Mouse (Mus musculus) CD8-positive naive resting alpha-beta T cell, adult 2 months (primary cell): Measurements from ENCODE around the gene Luzp2.
"Not testable (repeated sequence)": the region's sequence is repeated elsewhere in the genome, so short reads cannot be mapped to it uniquely, and the experiment has no call there.

Source experiments
- DNase-seq, 2 experiments: peaks; one replicate each; pipeline ENCODE4 v3.0.0; 2022; ENCODE audit warnings: low read depth in 2 of 2, low spot score in 2 of 2

The Luzp2 gene

DNA sequence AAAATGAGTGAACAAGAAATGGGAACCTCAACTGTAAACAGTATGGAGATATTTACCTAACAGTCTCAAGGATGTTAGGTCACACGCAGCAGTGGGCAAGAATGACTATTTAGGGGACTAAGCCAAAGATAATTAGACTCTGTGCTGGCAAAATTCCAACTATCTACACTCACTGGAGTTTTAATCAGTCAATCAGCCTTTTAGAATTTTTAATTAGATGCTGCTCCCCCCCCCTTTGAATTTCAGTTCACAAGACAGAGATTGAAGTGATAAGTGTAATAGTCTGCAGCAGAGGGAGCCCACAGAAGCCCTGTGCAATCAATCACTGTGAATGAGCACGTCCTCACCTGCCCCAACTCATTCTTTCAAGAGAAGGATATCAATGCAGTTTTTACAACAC lies 165.1 kb downstream of the Luzp2 start:
- no peak for DNase-seq

DNA sequence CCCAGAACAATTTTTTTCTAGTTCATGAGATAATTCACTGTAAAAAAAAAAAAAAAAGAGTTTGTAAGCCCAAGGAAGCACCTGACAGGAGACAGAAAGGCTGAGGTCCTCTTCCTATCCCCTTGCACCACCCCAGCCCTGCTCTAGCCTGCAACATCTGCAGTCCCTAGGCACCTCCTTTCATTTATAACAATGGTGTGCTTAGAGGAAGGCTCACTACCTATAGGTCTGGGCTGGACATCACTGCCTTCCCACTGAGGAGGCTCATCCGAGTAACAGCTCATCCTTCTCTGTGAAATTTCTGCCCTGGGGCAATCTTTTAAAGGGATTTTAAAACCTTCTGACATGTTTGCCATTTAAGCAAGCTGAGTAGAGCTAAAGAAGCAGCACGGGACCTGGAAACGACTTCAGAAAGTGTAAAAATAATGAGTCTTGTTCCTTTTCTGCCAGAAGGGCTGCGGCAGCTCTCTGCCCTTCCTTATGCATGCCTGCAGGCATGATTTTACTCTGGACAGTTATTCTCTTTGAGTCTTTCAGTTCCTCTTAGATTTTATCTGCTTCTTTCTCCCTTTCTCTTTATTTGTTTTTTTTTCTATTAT lies 174.0 kb downstream of the Luzp2 start:
- DNase-seq, result no peak

GRCm38 (mm10) chr7:55133850-55134249 lies 298.6 kb downstream of the Luzp2 start:
- not testable (repeated sequence) for DNase-seq

DNA sequence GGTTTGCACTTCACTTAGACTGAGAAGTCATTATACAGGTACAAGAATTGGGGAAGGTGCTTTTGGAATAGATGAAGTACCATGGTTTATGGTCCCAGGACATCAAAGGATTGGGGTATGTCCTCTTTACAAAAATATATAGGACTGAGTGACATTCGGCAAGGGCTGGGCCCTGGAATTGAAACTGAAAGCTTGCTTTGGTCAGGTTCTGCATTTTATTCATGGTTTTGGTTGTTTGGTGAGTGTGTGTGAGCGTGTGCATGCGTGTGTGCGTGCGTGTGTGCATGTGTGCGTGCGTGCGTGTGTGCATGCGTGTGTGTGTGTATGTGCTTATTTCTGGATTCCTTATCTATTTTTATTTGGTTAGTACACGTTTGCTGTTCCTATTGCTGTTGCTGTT lies 353.6 kb downstream of the Luzp2 start:
- DNase-seq, result no peak

GRCm38 (mm10) chr7:55189496-55189895 lies 354.2 kb downstream of the Luzp2 start:
- DNase-seq, result no peak

- DNase-seq, result no peak
Observed at GRCm38 (mm10) chr7:55190655-55191054, 355.4 kb downstream of the Luzp2 start.

GRCm38 (mm10) chr7:55198806-55199205 lies 363.5 kb downstream of the Luzp2 start:
- no peak for DNase-seq

- no peak for DNase-seq
Observed at GRCm38 (mm10) chr7:55222997-55223396, 387.7 kb downstream of the Luzp2 start.

DNA sequence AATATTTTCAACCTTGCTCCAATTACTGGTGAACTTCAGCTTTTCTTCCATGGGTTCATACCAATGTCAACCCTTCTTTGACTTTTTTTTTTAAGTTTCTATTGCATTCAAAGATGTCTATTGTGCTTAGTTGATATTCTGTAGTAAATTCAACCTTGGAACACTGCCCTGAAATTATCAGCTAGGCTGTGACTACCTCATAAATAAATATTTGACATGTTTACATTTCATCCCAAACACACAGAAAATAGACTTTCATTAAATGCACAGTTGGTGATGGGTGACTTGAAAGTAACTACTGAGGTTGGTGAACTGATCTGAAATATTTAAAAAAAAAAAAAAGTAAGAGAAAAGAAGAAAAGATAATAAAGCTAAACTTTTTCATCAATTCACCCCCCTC lies 394.1 kb downstream of the Luzp2 start:
- no peak for DNase-seq
